In genomic region chr4:108768527-108768926, GRCm38 (mm10) we compare ENCODE assay signal across 18 mouse cellular contexts. TPM values are rescaled to one million over a fixed set of nuclear protein-coding genes. Genes with fewer than 3 reads are reported as not detected.
"Had no signal": no experiment of that assay in that cellular context is flagged by ENCODE, and none has a peak within 500 bp of the region (broad histone marks: within the 10 kb centered on the region; RNA-seq: fewer than 3 reads in every experiment).

No protein-coding gene starts in this region.

- DNase-seq: kidney, adult 9 months; kidney, postnatal 4 days; liver; liver, embryonic 13.5 days; liver, postnatal 0 days; lung, postnatal 14 days; right cerebral cortex, adult 18-20 months; spleen, adult 18-20 months; thymus, adult 18-20 months; thymus, postnatal 14 days had no signal

- H3K4me2 ChIP-seq: intestine, embryonic 15.5 days; limb, embryonic 12.5 days; liver, embryonic 13.5 days; lung, embryonic 15.5 days; midbrain, embryonic 13.5 days; neural tube, embryonic 15.5 days had no signal

- H3K36me3 ChIP-seq: intestine, embryonic 15.5 days; liver, embryonic 13.5 days; lung, embryonic 15.5 days; midbrain, embryonic 13.5 days; neural tube, embryonic 15.5 days had no signal

- H3K9ac ChIP-seq: intestine, embryonic 15.5 days; limb, embryonic 12.5 days; liver, embryonic 13.5 days; liver, postnatal 0 days; lung, embryonic 15.5 days; midbrain, embryonic 13.5 days; neural tube, embryonic 15.5 days had no signal

- H3K9me3 ChIP-seq: intestine, embryonic 15.5 days; limb, embryonic 12.5 days; liver, embryonic 13.5 days; lung, embryonic 15.5 days; midbrain, embryonic 13.5 days; neural tube, embryonic 15.5 days had no signal

- H3K4me3 ChIP-seq: intestine, embryonic 15.5 days; layer of hippocampus, adult 2 months; limb, embryonic 12.5 days; liver, embryonic 13.5 days; lung, embryonic 15.5 days; midbrain, embryonic 13.5 days; myocyte; neural tube, embryonic 15.5 days had no signal

- H3K27me3 ChIP-seq: intestine, embryonic 15.5 days; limb, embryonic 12.5 days; liver, embryonic 13.5 days; lung, embryonic 15.5 days; midbrain, embryonic 13.5 days; neural tube, embryonic 15.5 days had no signal

- H3K27ac ChIP-seq: intestine, embryonic 15.5 days; layer of hippocampus, adult 2 months; limb, embryonic 12.5 days; liver, embryonic 13.5 days; lung, embryonic 15.5 days; macrophage; midbrain, embryonic 13.5 days; neural tube, embryonic 15.5 days had no signal

- H3K4me1 ChIP-seq: intestine, embryonic 15.5 days; lung, embryonic 15.5 days; midbrain, embryonic 13.5 days; neural tube, embryonic 15.5 days had no signal

- ATAC-seq: intestine, embryonic 15.5 days; liver, postnatal 0 days; midbrain, embryonic 13.5 days had no signal

RNA-seq across cellular contexts. Expression of gene 3110021N24Rik, which starts 49.1 kb away (rescaled TPM):
- polyA plus RNA-seq: macrophage had no signal
